8 mouse cellular contexts compared by ENCODE assay signal in the genomic region with DNA sequence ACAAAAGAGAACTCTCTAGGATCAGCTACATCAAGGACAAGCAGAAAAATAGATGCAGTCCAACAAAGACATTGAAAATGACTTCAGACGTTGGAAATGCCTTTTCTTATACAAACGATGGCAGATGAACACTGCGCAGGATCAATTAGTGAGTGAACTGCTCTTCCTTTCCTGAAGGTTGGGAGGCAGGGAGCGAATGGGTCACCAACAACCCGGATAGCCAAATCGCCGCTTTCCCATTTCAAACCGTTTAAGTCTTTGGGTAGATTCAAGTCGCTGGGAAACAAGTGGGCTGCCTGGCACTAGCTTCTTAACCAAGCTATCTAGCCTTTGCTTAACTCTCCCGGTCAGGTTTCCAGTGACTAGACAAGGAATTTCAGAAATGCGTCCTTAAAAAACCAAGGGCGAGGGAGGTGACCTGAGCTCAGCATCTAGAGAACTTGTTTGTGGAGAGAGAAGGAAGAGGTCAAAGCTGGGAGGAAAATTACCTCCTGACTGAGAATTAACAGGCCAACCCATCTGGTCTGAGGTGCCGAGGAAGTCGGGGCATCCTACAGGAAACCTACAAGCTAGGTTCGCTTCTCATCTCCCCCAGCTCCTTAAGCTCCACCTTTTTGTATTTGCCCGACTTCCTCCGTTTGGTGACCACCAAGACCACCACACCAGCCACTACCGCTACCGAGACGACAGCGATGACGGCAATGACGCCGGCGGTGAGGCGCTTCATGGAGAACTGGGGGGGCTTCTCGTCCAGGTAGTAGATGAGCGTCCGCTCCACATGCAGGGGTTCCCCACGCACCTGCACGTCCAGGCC. TPM values are rescaled to one million over a fixed set of nuclear protein-coding genes. Genes with fewer than 3 reads are reported as not detected.
DNase-seq lines count a peak whose midpoint lies in the region; ATAC-seq and TF ChIP-seq lines count a peak whose summit lies in the region.

No protein-coding gene starts in this region.

- intact Hi-C loops in gastrocnemius, postnatal 36 days (cut with DNase I): no loop called here

- TF ChIP-seq CTCF in ES-Bruce4 (IDR thresholded peaks at IDR 0.05; ENCODE audit: low read depth, low read length): no peak

- no peak overlapping the region for H3K27ac ChIP-seq in ES-Bruce4 (ENCODE audit: insufficient read depth, low read length)
- no peak overlapping the region for H3K27ac ChIP-seq in hindbrain, embryonic 13.5 days

- no peaks in the 10 kb centered on the region for H3K4me1 ChIP-seq in ES-Bruce4 (ENCODE audit: control insufficient read depth, insufficient read depth, low read length)
- H3K4me1 ChIP-seq in hindbrain, embryonic 13.5 days (replicated peaks): peaks cover 25% of the 10 kb centered on the region

- no peaks in the 10 kb centered on the region for H3K9me3 ChIP-seq in ES-Bruce4 (replicated peaks; ENCODE audit: control insufficient read depth, insufficient read depth, low read length, poor library complexity, severe bottlenecking)
- no peaks in the 10 kb centered on the region for H3K9me3 ChIP-seq in hindbrain, embryonic 13.5 days

- H3K4me2 ChIP-seq in hindbrain, embryonic 13.5 days: peak overlapping the region; percentile 86

- peaks cover 3% of the 10 kb centered on the region for H3K27me3 ChIP-seq in ES-Bruce4 (ENCODE audit: control insufficient read depth, insufficient read depth, low read length, poor library complexity, severe bottlenecking)
- H3K27me3 ChIP-seq in hindbrain, embryonic 13.5 days: peaks cover 74% of the 10 kb centered on the region

- peak; percentile 19 for DNase-seq in T-cell, adult 2 months (ENCODE audit: low spot score)
- peak; percentile 1 for DNase-seq in lung, postnatal 25 days (ENCODE audit: low spot score)
- DNase-seq in gastrocnemius, postnatal 36 days: no peak
- no peak for DNase-seq in cerebellum, postnatal 14 days
- DNase-seq in layer of hippocampus, adult 9-10 months (ENCODE audit: low spot score): no peak

- WGBS in hindbrain, embryonic 13.5 days: 6% methylated on average over 31 of the region's 31 CpGs

- peak; percentile 21; the same call in 1 of the 2 replicates for ATAC-seq in hindbrain, embryonic 13.5 days (ENCODE audit: low FRiP score)
- no peak for ATAC-seq in frontal cortex, adult (ENCODE audit: low TSS enrichment)

- H3K9ac ChIP-seq in ES-Bruce4 (ENCODE audit: low read depth, poor library complexity, severe bottlenecking): no peak overlapping the region
- H3K9ac ChIP-seq in hindbrain, embryonic 13.5 days: peak overlapping the region; percentile 66; the same call in 1 of the 2 replicates

- TF ChIP-seq EP300 in ES-Bruce4 (IDR thresholded peaks at IDR 0.05; ENCODE audit: insufficient read depth, low read depth, low read length): no peak

- TF ChIP-seq POLR2A in ES-Bruce4 (IDR thresholded peaks at IDR 0.05; ENCODE audit: insufficient read depth, low read length): no peak

- no peaks in the 10 kb centered on the region for H3K36me3 ChIP-seq in ES-Bruce4 (ENCODE audit: control insufficient read depth, insufficient read depth, low read length, poor library complexity, severe bottlenecking)
- no peaks in the 10 kb centered on the region for H3K36me3 ChIP-seq in hindbrain, embryonic 13.5 days

- peak overlapping the region; percentile 44 for H3K4me3 ChIP-seq in ES-Bruce4 (ENCODE audit: low read depth, low read length)
- H3K4me3 ChIP-seq in hindbrain, embryonic 13.5 days: peak overlapping the region; percentile 54

RNA-seq across cellular contexts. Expression of a gene that starts 1.2 kb away (rescaled TPM):
- polyA plus RNA-seq in ES-Bruce4 (2011; ENCODE audit: insufficient read depth, insufficient read length, low read depth, missing spikeins): 39.5 and 39.9 TPM in 2 replicates
- 0.40 and 0.92 TPM in 2 replicates for polyA plus RNA-seq in hindbrain, embryonic 13.5 days (2015; fragmentation: Nextera tagmentation; extraction: Ambion mirVana)
- not detected for total RNA-seq in gastrocnemius, postnatal 36 days (2021)

RNA-seq across cellular contexts. Expression of a gene that starts 42.7 kb away (rescaled TPM):
- polyA plus RNA-seq in ES-Bruce4 (2011; ENCODE audit: insufficient read depth, insufficient read length, low read depth, missing spikeins): not detected in 2 replicates
- not detected in 2 replicates for polyA plus RNA-seq in hindbrain, embryonic 13.5 days (2015; fragmentation: Nextera tagmentation; extraction: Ambion mirVana)
- total RNA-seq in gastrocnemius, postnatal 36 days (2021): not detected

Comparison
In these comparisons a context has a peak if more than half of its experiments do, and no peak if none do; other contexts are left out.
1. DNase-seq: peak in T-cell, adult 2 months (single experiment) and lung, postnatal 25 days (single experiment); none in gastrocnemius, postnatal 36 days (0 of 2), cerebellum, postnatal 14 days (0 of 2) and layer of hippocampus, adult 9-10 months (single experiment).
2. RNA of a gene that starts 1.2 kb away (polyA plus RNA-seq): 39.5 to 39.9 TPM in ES-Bruce4; 0.40 to 0.92 TPM in hindbrain, embryonic 13.5 days; every median in the first group is over 10 times any median in the second.